Mouse (Mus musculus): ENCODE results near the gene Sncg. TPM values are rescaled to one million over a fixed set of nuclear protein-coding genes. Genes with fewer than 3 reads are reported as not detected.
"Not testable (repeated sequence)": the region's sequence is repeated elsewhere in the genome, so short reads cannot be mapped to it uniquely, and the experiment has no call there.

The Sncg gene
- polyA plus RNA-seq, 1 experiment from 2014 or later, result 65.7 TPM

- H3K27ac ChIP-seq (ENCODE audit: low read depth, low read length), result no peak within 1 kb of the TSS
- H3K27me3 ChIP-seq (ENCODE audit: control insufficient read depth, insufficient read depth, low read length), result no peaks in the 10 kb centered on the region
- H3K9me3 ChIP-seq (ENCODE audit: control insufficient read depth, low read length), result no peaks in the 10 kb centered on the region
- no peak within 1 kb of the TSS for H3K4me3 ChIP-seq (ENCODE audit: low read depth, low read length)
- H3K4me1 ChIP-seq (ENCODE audit: control insufficient read depth, insufficient read depth, low read length), result no peaks in the 10 kb centered on the region; the same call in none of the 2 replicates
- no peaks in the 10 kb centered on the region for H3K36me3 ChIP-seq (ENCODE audit: control insufficient read depth, insufficient read depth, low read length)
- ATAC-seq (ENCODE audit: low FRiP score) (no peak), DNase-seq (ENCODE audit: low spot score, missing footprints) (no peak)
- 81% methylated on average over 13 of the region's 13 CpGs for WGBS
- no peak within 1 kb of the TSS for H3K9ac ChIP-seq (ENCODE audit: low read length)
- no peak within 1 kb of the TSS for H3K4me2 ChIP-seq
Observed at GRCm38 (mm10) chr14:34375415-34375904, 871 bp upstream of the Sncg start, which contains the start of gene Mmrn2. TSS of gene Mmrn2 (plus strand) at chr14:34375465.

- WGBS, result 78% methylated on average over 6 of the region's 6 CpGs
- Histone ChIP-seq H3K4me3 (ENCODE audit: low read depth, low read length) (no peak overlapping the region), H3K27me3 (ENCODE audit: control insufficient read depth, insufficient read depth, low read length) (no peaks in the 10 kb centered on the region), H3K36me3 (ENCODE audit: control insufficient read depth, insufficient read depth, low read length) (no peaks in the 10 kb centered on the region), H3K9me3 (ENCODE audit: control insufficient read depth, low read length) (no peaks in the 10 kb centered on the region), H3K4me1 (ENCODE audit: control insufficient read depth, insufficient read depth, low read length) (no peaks in the 10 kb centered on the region; the same call in 1 of the 2 replicates), H3K9ac (ENCODE audit: low read length) (no peak overlapping the region), H3K4me2 (no peak overlapping the region), H3K27ac (ENCODE audit: low read depth, low read length) (no peak overlapping the region)
- DNase-seq (ENCODE audit: low spot score, missing footprints), result no peak
- no peak for ATAC-seq (ENCODE audit: low FRiP score)
Observed at GRCm38 (mm10) chr14:34373581-34373980, 1.0 kb downstream of the Sncg start.

- ATAC-seq (ENCODE audit: low FRiP score) (peak; percentile 53; the same call in 1 of the 2 replicates), DNase-seq (ENCODE audit: low spot score, missing footprints) (no peak)
- Histone ChIP-seq H3K36me3 (ENCODE audit: control insufficient read depth, insufficient read depth, low read length) (no peaks in the 10 kb centered on the region), H3K9ac (ENCODE audit: low read length) (no peak overlapping the region), H3K27me3 (ENCODE audit: control insufficient read depth, insufficient read depth, low read length) (no peaks in the 10 kb centered on the region), H3K27ac (ENCODE audit: low read depth, low read length) (no peak overlapping the region), H3K4me3 (ENCODE audit: low read depth, low read length) (no peak overlapping the region), H3K9me3 (ENCODE audit: control insufficient read depth, low read length) (no peaks in the 10 kb centered on the region), H3K4me1 (ENCODE audit: control insufficient read depth, insufficient read depth, low read length) (no peaks in the 10 kb centered on the region; the same call in 1 of the 2 replicates), H3K4me2 (no peak overlapping the region)
- WGBS, result 81% methylated on average over 6 of the region's 6 CpGs
Observed at GRCm38 (mm10) chr14:34372646-34373045, 1.9 kb downstream of the Sncg start.

- no peak overlapping the region for H3K4me3 ChIP-seq (ENCODE audit: low read depth, low read length)
- 87% methylated on average over 2 of the region's 2 CpGs for whole genome bisulfite sequencing
- no peaks in the 10 kb centered on the region for H3K27me3 ChIP-seq (ENCODE audit: control insufficient read depth, insufficient read depth, low read length)
- no peak for ATAC-seq (ENCODE audit: low FRiP score)
- no peak overlapping the region for H3K9ac ChIP-seq (ENCODE audit: low read length)
- no peaks in the 10 kb centered on the region; the same call in 1 of the 2 replicates for H3K4me1 ChIP-seq (ENCODE audit: control insufficient read depth, insufficient read depth, low read length)
- H3K36me3 ChIP-seq (ENCODE audit: control insufficient read depth, insufficient read depth, low read length), result no peaks in the 10 kb centered on the region
- H3K27ac ChIP-seq (ENCODE audit: low read depth, low read length), result no peak overlapping the region
- no peaks in the 10 kb centered on the region for H3K9me3 ChIP-seq (ENCODE audit: control insufficient read depth, low read length)
- no peak overlapping the region for H3K4me2 ChIP-seq
- no peak for DNase-seq (ENCODE audit: low spot score, missing footprints)
Observed at GRCm38 (mm10) chr14:34371763-34372162, 2.8 kb downstream of the Sncg start.

- Histone ChIP-seq H3K4me2 (no peak overlapping the region), H3K36me3 (ENCODE audit: control insufficient read depth, insufficient read depth, low read length) (no peaks in the 10 kb centered on the region), H3K27ac (ENCODE audit: low read depth, low read length) (no peak overlapping the region), H3K9ac (ENCODE audit: low read length) (no peak overlapping the region), H3K4me1 (ENCODE audit: control insufficient read depth, insufficient read depth, low read length) (no peaks in the 10 kb centered on the region; the same call in 1 of the 2 replicates), H3K9me3 (ENCODE audit: control insufficient read depth, low read length) (no peaks in the 10 kb centered on the region), H3K4me3 (ENCODE audit: low read depth, low read length) (no peak overlapping the region), H3K27me3 (ENCODE audit: control insufficient read depth, insufficient read depth, low read length) (no peaks in the 10 kb centered on the region)
- ATAC-seq (ENCODE audit: low FRiP score) (no peak), DNase-seq (ENCODE audit: low spot score, missing footprints) (no peak)
- WGBS, result 88% methylated on average over 3 of the region's 3 CpGs
Observed at GRCm38 (mm10) chr14:34370921-34371320, 3.7 kb downstream of the Sncg start.

- ATAC-seq (ENCODE audit: low FRiP score), result no peak
- Histone ChIP-seq H3K27ac (ENCODE audit: low read depth, low read length) (no peak overlapping the region), H3K9ac (ENCODE audit: low read length) (no peak overlapping the region), H3K4me1 (ENCODE audit: control insufficient read depth, insufficient read depth, low read length) (no peaks in the 10 kb centered on the region; the same call in 1 of the 2 replicates), H3K27me3 (ENCODE audit: control insufficient read depth, insufficient read depth, low read length) (no peaks in the 10 kb centered on the region), H3K4me3 (ENCODE audit: low read depth, low read length) (no peak overlapping the region), H3K4me2 (no peak overlapping the region), H3K36me3 (ENCODE audit: control insufficient read depth, insufficient read depth, low read length) (no peaks in the 10 kb centered on the region), H3K9me3 (ENCODE audit: control insufficient read depth, low read length) (no peaks in the 10 kb centered on the region)
- no peak for DNase-seq (ENCODE audit: low spot score, missing footprints)
- WGBS, result 52% methylated on average over 3 of the region's 3 CpGs
Observed at GRCm38 (mm10) chr14:34370203-34370602, 4.4 kb downstream of the Sncg start.

GRCm38 (mm10) chr14:34365147-34365507 is 9.5 kb downstream of the Sncg start:
- no peak for ATAC-seq (ENCODE audit: low FRiP score)
- 87% methylated on average over 2 of the region's 2 CpGs for WGBS
- no peaks in the 10 kb centered on the region for H3K9me3 ChIP-seq (ENCODE audit: control insufficient read depth, low read length)

GRCm38 (mm10) chr14:34364254-34365146 is 10.1 kb downstream of the Sncg start:
- WGBS, result 73% methylated on average over 15 of the region's 15 CpGs
- H3K4me2 ChIP-seq, result peak overlapping the region; percentile 67
- not testable (repeated sequence) for H3K9me3 ChIP-seq (ENCODE audit: control insufficient read depth, low read length); DNase-seq (ENCODE audit: low spot score, missing footprints); H3K27ac ChIP-seq (ENCODE audit: low read depth, low read length); H3K4me1 ChIP-seq (ENCODE audit: control insufficient read depth, insufficient read depth, low read length); H3K27me3 ChIP-seq (ENCODE audit: control insufficient read depth, insufficient read depth, low read length); H3K36me3 ChIP-seq (ENCODE audit: control insufficient read depth, insufficient read depth, low read length)
- ATAC-seq (ENCODE audit: low FRiP score), result peak; percentile 49; the same call in 1 of the 2 replicates
- peak overlapping the region; percentile 41 for H3K9ac ChIP-seq (ENCODE audit: low read length)
- H3K4me3 ChIP-seq (ENCODE audit: low read depth, low read length), result peak overlapping the region; percentile 26

More at GRCm38 (mm10) chr14:34365147-34365507, 9.5 kb downstream of the Sncg start:
- Histone ChIP-seq H3K27me3 (ENCODE audit: control insufficient read depth, insufficient read depth, low read length) (no peaks in the 10 kb centered on the region; the same call in 1 of the 2 replicates), H3K36me3 (ENCODE audit: control insufficient read depth, insufficient read depth, low read length) (no peaks in the 10 kb centered on the region), H3K4me1 (ENCODE audit: control insufficient read depth, insufficient read depth, low read length) (no peaks in the 10 kb centered on the region), H3K4me3 (ENCODE audit: low read depth, low read length) (no peak overlapping the region), H3K4me2 (no peak overlapping the region), H3K27ac (ENCODE audit: low read depth, low read length) (no peak overlapping the region), H3K9ac (ENCODE audit: low read length) (no peak overlapping the region)
- DNase-seq (ENCODE audit: low spot score, missing footprints), result no peak

Data from midbrain, embryonic 11.5 days (tissue).